Mouse (Mus musculus): ENCODE measurements around the gene BC004004. TPM values are rescaled to one million over a fixed set of nuclear protein-coding genes. Genes with fewer than 3 reads are reported as not detected.

BC004004 gene
- total and polyA plus RNA-seq, 3 experiments = 81.8 to 86.3 TPM; not detected in 1

DNA sequence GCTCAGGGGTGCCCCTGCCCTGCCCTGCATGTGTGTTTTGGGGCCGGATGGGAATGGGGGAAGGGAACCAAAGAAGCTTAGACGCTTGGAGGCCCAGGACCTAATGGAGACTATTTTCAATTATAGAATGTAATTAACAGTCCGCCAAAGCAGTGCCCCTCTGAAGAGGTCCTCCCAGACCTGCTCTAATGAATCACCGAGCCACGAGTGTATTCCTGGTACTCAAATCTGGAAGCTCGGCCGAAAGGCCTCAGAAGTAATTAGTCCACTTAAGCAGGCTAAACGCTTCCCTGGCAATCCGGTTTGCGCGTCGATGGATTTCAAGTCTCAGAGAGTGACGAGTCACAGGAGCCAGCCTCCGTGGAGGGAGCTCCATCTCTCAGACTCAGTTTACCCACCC, 48.0 kb upstream of the BC004004 start:
- H3K27me3 ChIP-seq (ENCODE audit: control insufficient read depth in 1 of 2, insufficient read depth in 2 of 2, low read length in 2 of 2) = peaks cover 14 to 22% of the 10 kb centered on the region in 2 experiments
- no peak for DNase-seq (ENCODE audit: low read depth, low spot score)
- no peak overlapping the region for H3K9ac ChIP-seq (ENCODE audit: control insufficient read depth, low read depth, low read length, poor library complexity, severe bottlenecking)

DNA sequence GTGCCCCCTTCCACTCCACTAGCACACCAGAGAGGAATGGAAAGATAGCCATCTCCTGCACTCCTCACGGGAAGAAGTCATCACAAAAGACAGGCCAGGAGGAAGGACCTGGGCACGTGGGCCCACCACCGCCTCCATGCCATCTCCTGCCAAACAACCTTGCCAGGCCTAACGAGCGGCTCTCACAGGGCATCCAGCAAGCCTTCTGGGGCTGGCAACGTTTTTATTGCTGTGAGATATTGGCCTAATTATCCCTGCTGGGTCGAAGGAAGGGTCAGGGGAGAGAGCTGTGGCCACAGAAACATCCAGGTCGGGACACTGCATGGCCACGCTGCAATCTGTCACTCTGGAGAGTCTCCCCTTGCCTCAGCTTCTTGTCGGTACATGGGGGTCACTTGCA, 37.5 kb upstream of the BC004004 start:
- no peak for DNase-seq (ENCODE audit: low read depth, low spot score)
- Histone ChIP-seq H3K79me2 (ENCODE audit: control insufficient read depth, insufficient read depth, low read length, poor library complexity) (no peaks in the 10 kb centered on the region), H3K4me3 (ENCODE audit: control insufficient read depth in 1 of 2, insufficient read depth in 1 of 2, low read depth in 2 of 2, low read length in 2 of 2) (no peak overlapping the region), H3K36me3 (ENCODE audit: control insufficient read depth in 1 of 2, insufficient read depth in 2 of 2, low read length in 2 of 2) (no peaks in the 10 kb centered on the region), H3K27ac (ENCODE audit: control insufficient read depth, low read depth, low read length) (no peak overlapping the region), H3K27me3 (ENCODE audit: control insufficient read depth in 1 of 2, insufficient read depth in 2 of 2, low read length in 2 of 2) (peaks cover 0 to 4% of the 10 kb centered on the region in 2 experiments; a peak in 2 of 4 replicates), H3K9me3 (replicated peaks; ENCODE audit: insufficient read depth, low read length) (no peaks in the 10 kb centered on the region), H3K4me1 (ENCODE audit: control insufficient read depth in 1 of 2, insufficient read depth in 2 of 2, low read length in 2 of 2) (no peaks in the 10 kb centered on the region), H3K9ac (ENCODE audit: control insufficient read depth, low read depth, low read length, poor library complexity, severe bottlenecking) (no peak overlapping the region)
- TF ChIP-seq MYB (IDR thresholded peaks at IDR 0.05; ENCODE audit: low read depth, low read length) = no peak
- TF ChIP-seq TBP (IDR thresholded peaks at IDR 0.05; ENCODE audit: low read depth, low read length) = no peak
- TF ChIP-seq MEF2A (IDR thresholded peaks at IDR 0.05; ENCODE audit: extremely low read depth, insufficient replicate concordance, low read depth, low read length, poor library complexity, severe bottlenecking) = no peak
- TF ChIP-seq EP300 (IDR thresholded peaks at IDR 0.05; ENCODE audit: low read depth in 1 of 2, low read length in 2 of 2) = no peak
- no peak for TF ChIP-seq CTCF (IDR thresholded peaks at IDR 0.05 in 2 of 3, conservative IDR thresholded peaks at IDR 0.05 in 1 of 3; ENCODE audit: control insufficient read depth in 1 of 3, insufficient read depth in 1 of 3, low read depth in 2 of 3, low read length in 3 of 3, poor library complexity in 1 of 3, severe bottlenecking in 1 of 3)

More for the DNA sequence above, 48.0 kb upstream of the BC004004 start:
- no peaks in the 10 kb centered on the region for H3K9me3 ChIP-seq (replicated peaks; ENCODE audit: insufficient read depth, low read length)
- H3K4me1 ChIP-seq (ENCODE audit: control insufficient read depth in 1 of 2, insufficient read depth in 2 of 2, low read length in 2 of 2) = no peaks in the 10 kb centered on the region
- H3K4me3 ChIP-seq (ENCODE audit: control insufficient read depth in 1 of 2, insufficient read depth in 1 of 2, low read depth in 2 of 2, low read length in 2 of 2) = no peak overlapping the region
- no peaks in the 10 kb centered on the region for H3K79me2 ChIP-seq (ENCODE audit: control insufficient read depth, insufficient read depth, low read length, poor library complexity)
- H3K27ac ChIP-seq (ENCODE audit: control insufficient read depth, low read depth, low read length) = no peak overlapping the region
- H3K36me3 ChIP-seq (ENCODE audit: control insufficient read depth in 1 of 2, insufficient read depth in 2 of 2, low read length in 2 of 2) = no peaks in the 10 kb centered on the region
- TF ChIP-seq UBTF (IDR thresholded peaks at IDR 0.05; ENCODE audit: borderline replicate concordance, insufficient read depth, low read depth, low read length) (no peak), MAX (IDR thresholded peaks at IDR 0.05; ENCODE audit: low read length) (no peak), MAZ (IDR thresholded peaks at IDR 0.05; ENCODE audit: low read depth, low read length) (no peak), GATA1 (IDR thresholded peaks at IDR 0.05; ENCODE audit: low read depth, low read length) (no peak), E2F4 (IDR thresholded peaks at IDR 0.05; ENCODE audit: borderline replicate concordance, low read depth, low read length) (no peak), TBP (IDR thresholded peaks at IDR 0.05; ENCODE audit: low read depth, low read length) (no peak), RAD21 (IDR thresholded peaks at IDR 0.05; ENCODE audit: low read depth, low read length) (no peak), MAFK (IDR thresholded peaks at IDR 0.05; ENCODE audit: borderline replicate concordance, low read depth, low read length) (no peak), ZC3H11A (IDR thresholded peaks at IDR 0.05; ENCODE audit: low read depth, low read length) (no peak), SMC3 (IDR thresholded peaks at IDR 0.05; ENCODE audit: low read depth, low read length) (no peak), ETS1 (IDR thresholded peaks at IDR 0.05; ENCODE audit: low read depth, low read length) (no peak), SIN3A (IDR thresholded peaks at IDR 0.05; ENCODE audit: low read length) (no peak)

All from MEL (cell line).